Mouse (Mus musculus): ENCODE measurements around the gene Dzank1. TPM values are rescaled to one million over a fixed set of nuclear protein-coding genes. Genes with fewer than 3 reads are reported as not detected.

Dzank1 gene
- polyA plus RNA-seq, 1 experiment = not detected

- no peak for TF ChIP-seq GATA1 (IDR thresholded peaks at IDR 0.05; ENCODE audit: low read length)
Observed at GRCm38 (mm10) chr2:144502134-144502533, 25.1 kb downstream of the Dzank1 start.

DNA sequence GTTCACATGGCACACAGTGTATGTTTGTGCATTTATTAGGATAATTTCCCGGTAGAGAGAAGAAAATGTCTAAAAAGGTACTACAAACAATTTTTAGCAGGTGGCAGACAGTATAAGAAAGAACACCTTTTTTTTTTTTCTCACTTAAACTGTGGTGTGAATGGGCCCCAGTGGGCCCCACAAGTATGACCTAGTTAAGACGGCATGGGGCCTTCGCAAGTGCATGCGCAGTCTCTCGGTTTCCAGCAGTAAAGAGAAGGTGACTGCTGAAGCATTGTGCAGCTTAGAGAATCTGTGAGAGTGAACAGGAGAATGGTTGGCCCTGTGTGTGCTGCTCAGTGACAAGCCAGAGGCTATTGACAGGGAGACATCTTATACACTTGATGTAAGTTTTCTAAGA, 37.9 kb downstream of the Dzank1 start:
- no peak for TF ChIP-seq GATA1 (IDR thresholded peaks at IDR 0.05; ENCODE audit: low read length)

GRCm38 (mm10) chr2:144487476-144487875, 39.7 kb downstream of the Dzank1 start:
- TF ChIP-seq GATA1 (IDR thresholded peaks at IDR 0.05; ENCODE audit: low read length) = no peak

DNA sequence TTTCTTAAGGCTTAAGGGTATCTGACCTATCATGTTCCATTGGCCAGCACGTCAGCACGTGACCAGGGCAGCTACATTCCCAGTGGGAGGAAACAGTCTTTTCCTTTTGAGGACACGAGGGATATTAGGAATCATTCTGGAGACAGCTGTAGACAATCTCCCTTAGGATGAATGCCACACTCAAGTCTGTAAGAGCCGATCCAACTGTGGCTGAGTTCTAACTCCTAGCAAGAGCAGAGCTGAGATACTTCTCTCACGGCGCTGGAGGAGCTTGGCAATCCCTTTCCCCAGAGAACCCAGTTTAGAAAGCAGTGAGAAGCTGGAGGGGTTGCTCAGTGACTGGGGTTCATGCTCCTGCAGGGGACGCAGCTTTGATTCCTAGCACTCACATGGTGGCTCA, 41.8 kb downstream of the Dzank1 start:
- no peak for TF ChIP-seq GATA1 (IDR thresholded peaks at IDR 0.05; ENCODE audit: low read length)

GRCm38 (mm10) chr2:144484084-144484483, 43.1 kb downstream of the Dzank1 start:
- TF ChIP-seq GATA1 (IDR thresholded peaks at IDR 0.05; ENCODE audit: low read length) = no peak

GRCm38 (mm10) chr2:144479421-144479820, 47.8 kb downstream of the Dzank1 start:
- TF ChIP-seq GATA1 (IDR thresholded peaks at IDR 0.05; ENCODE audit: low read length) = no peak

- no peak for TF ChIP-seq GATA1 (IDR thresholded peaks at IDR 0.05; ENCODE audit: low read length)
Observed at GRCm38 (mm10) chr2:144467203-144467602, 60.0 kb downstream of the Dzank1 start.

GRCm38 (mm10) chr2:144465876-144466575, 61.2 kb downstream of the Dzank1 start:
- TF ChIP-seq GATA1 (IDR thresholded peaks at IDR 0.05; ENCODE audit: low read length) = no peak

GRCm38 (mm10) chr2:144464799-144465760, 62.1 kb downstream of the Dzank1 start:
- no peak for TF ChIP-seq GATA1 (IDR thresholded peaks at IDR 0.05; ENCODE audit: low read length)

- no peak for TF ChIP-seq GATA1 (IDR thresholded peaks at IDR 0.05; ENCODE audit: low read length)
Observed at GRCm38 (mm10) chr2:144464182-144464581, 63.0 kb downstream of the Dzank1 start.

GRCm38 (mm10) chr2:144458975-144459754, 68.0 kb downstream of the Dzank1 start:
- TF ChIP-seq GATA1 (IDR thresholded peaks at IDR 0.05; ENCODE audit: low read length) = no peak

DNA sequence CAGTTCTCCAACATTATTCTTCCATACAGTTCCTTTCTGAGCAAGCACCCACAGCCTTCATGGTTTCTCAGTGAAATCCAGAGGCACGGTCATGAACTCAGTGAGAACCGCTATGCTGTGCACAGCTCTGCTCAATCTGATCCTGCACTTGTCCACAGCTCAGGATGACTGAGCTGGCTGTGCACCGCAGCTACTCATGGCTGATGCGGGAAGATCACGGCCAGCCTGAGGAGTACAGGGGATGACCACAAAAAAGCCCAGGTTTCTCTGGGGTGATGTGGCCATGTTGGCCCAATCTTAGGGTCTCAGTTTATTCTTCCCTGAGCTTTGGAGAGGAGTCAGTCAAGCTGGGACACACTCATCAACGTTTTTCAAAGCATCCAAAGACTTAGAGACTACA, 68.9 kb downstream of the Dzank1 start:
- TF ChIP-seq GATA1 (IDR thresholded peaks at IDR 0.05; ENCODE audit: low read length) = no peak

GRCm38 (mm10) chr2:144452364-144453008, 74.7 kb downstream of the Dzank1 start:
- TF ChIP-seq GATA1 (IDR thresholded peaks at IDR 0.05; ENCODE audit: low read length) = no peak

GRCm38 (mm10) chr2:144450378-144450777, 76.8 kb downstream of the Dzank1 start:
- TF ChIP-seq GATA1 (IDR thresholded peaks at IDR 0.05; ENCODE audit: low read length) = no peak

- no peak for TF ChIP-seq GATA1 (IDR thresholded peaks at IDR 0.05; ENCODE audit: low read length)
Observed at GRCm38 (mm10) chr2:144446360-144446999, 80.7 kb downstream of the Dzank1 start.
